ENCODE assay signal across 17 mouse cellular contexts in the genomic region with DNA sequence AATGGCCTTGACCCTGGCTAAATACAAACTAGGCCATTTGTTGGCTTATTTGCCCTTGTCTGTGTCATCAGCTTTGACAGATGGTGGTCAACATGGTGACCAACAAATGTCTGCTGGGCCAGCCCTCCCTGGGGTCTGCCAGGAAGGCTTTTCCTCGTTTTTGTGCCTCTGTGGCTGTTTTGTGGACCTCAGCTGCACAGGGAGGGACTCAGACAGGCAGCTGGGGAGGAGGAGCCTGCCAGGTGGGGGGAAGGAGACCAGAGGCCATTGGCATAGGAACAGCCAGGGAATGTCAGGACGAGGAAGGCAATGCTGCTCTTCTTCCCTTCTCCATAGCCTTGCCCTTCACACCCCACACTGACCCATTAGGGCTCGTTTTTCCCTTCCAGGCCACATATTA.
"Had no signal": no experiment of that assay in that cellular context is flagged by ENCODE, and none has a peak within 500 bp of the region (broad histone marks: within the 10 kb centered on the region; RNA-seq: fewer than 3 reads in every experiment).

No protein-coding gene starts in this region.

- H3K27me3 ChIP-seq: kidney, embryonic 15.5 days; limb, embryonic 12.5 days; liver, embryonic 13.5 days; lung, embryonic 15.5 days; neural tube, embryonic 12.5 days had no signal

- ATAC-seq: liver, postnatal 0 days had no signal

- H3K4me2 ChIP-seq: kidney, embryonic 15.5 days; limb, embryonic 12.5 days; liver, embryonic 13.5 days; lung, embryonic 15.5 days; neural tube, embryonic 12.5 days had no signal

- H3K9me3 ChIP-seq: kidney, embryonic 15.5 days; limb, embryonic 12.5 days; liver, embryonic 13.5 days; lung, embryonic 15.5 days; megakaryocyte, embryonic 14.5 days; neural tube, embryonic 12.5 days had no signal

- H3K4me3 ChIP-seq: kidney, embryonic 15.5 days; left cerebral cortex, adult 2 months; limb, embryonic 12.5 days; liver, embryonic 13.5 days; lung, embryonic 15.5 days; megakaryocyte, embryonic 14.5 days; myocyte; neural tube, embryonic 12.5 days had no signal

- H3K9ac ChIP-seq: kidney, embryonic 15.5 days; limb, embryonic 12.5 days; liver, embryonic 13.5 days; liver, postnatal 0 days; lung, embryonic 15.5 days; neural tube, embryonic 12.5 days had no signal

- H3K36me3 ChIP-seq: kidney, embryonic 15.5 days; limb, embryonic 12.5 days; liver, embryonic 13.5 days; lung, embryonic 15.5 days; neural tube, embryonic 12.5 days had no signal

- DNase-seq: kidney, adult 2 months; kidney, postnatal 14 days; liver; liver, embryonic 13.5 days; liver, postnatal 0 days; lung, postnatal 14 days; right cerebral cortex, adult 18-20 months; thymus, postnatal 4 days had no signal

- H3K27ac ChIP-seq: kidney, embryonic 15.5 days; left cerebral cortex, adult 2 months; limb, embryonic 12.5 days; liver, embryonic 13.5 days; lung, embryonic 15.5 days; macrophage; neural tube, embryonic 12.5 days; stomach, postnatal 0 days had no signal
